Mouse (Mus musculus): ENCODE results near the gene Celf5.

GRCm38 (mm10) chr10:81493601-81494220 lies 11.2 kb upstream of the Celf5 start:
- no peak for TF ChIP-seq POLR2A (IDR thresholded peaks at IDR 0.05; ENCODE audit: low read depth, low read length)
- peak; percentile 45; the same call in 1 of the 2 replicates for TF ChIP-seq CTCF (IDR thresholded peaks at IDR 0.05; ENCODE audit: extremely low read depth, insufficient read depth, insufficient read length, insufficient replicate concordance)

Measured in spleen, adult 2 months (tissue).